Mouse (Mus musculus): ENCODE data around the gene Usf2.

Gene Usf2

GRCm38 (mm10) chr7:30916713-30917112, 39.9 kb downstream of the Usf2 start:
- DNase-seq (ENCODE audit: low spot score), result no peak

DNA sequence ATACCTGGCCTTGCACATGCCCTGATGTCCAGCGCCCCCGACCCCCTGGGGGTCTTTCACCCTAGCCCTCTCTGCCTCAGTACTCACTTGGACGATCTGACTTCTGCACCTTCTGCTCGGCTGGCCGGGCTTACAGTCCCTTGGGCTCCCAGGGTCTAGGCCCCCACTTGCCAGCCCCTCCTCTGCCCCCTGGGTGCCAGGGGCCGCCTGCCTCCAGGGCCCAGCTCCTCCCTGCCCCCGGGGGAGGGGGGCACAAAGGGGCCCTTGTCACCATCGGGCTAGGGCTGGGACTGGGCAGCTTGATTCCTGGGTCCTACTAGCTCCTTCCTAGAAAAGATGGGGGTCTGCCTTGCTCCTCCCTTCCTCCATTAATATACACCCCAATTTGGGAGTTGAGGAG, 41.9 kb downstream of the Usf2 start, which contains the start of gene Mag:
Gene Mag, minus strand, starts transcription at position 142 of the 400 bp plus-strand sequence.
- no peak for DNase-seq (ENCODE audit: low spot score)

GRCm38 (mm10) chr7:30909773-30910172, 46.8 kb downstream of the Usf2 start:
- no peak for DNase-seq (ENCODE audit: low spot score)

DNA sequence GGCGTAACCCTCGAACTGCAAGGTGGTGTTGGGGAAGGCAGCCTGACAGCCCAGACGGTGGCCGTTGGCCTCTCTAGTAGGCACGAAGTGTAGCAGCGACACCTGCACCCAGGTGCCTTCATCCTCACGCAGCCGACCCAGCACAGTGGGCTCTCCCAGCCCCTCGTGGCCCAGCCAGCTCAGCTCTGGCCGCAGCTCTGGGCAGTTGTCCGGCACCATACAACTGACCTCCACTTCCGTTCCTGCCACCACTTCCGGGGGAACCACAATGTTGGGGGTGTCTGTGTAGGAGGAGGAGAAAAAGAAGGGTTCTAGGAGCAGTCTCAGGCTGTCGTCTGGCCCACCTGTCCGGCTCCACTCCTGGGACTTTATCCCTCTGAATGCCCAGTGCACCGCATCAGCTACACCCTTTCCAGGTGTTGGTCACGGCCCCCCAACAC, 47.6 kb downstream of the Usf2 start:
- no peak for DNase-seq (ENCODE audit: low spot score)

GRCm38 (mm10) chr7:30908277-30908991, 48.2 kb downstream of the Usf2 start:
- DNase-seq (ENCODE audit: low spot score), result no peak

GRCm38 (mm10) chr7:30904042-30904441, 52.6 kb downstream of the Usf2 start:
- no peak for DNase-seq (ENCODE audit: low spot score)
